Mouse (Mus musculus): ENCODE data around the gene Mboat1.

Gene Mboat1

DNA sequence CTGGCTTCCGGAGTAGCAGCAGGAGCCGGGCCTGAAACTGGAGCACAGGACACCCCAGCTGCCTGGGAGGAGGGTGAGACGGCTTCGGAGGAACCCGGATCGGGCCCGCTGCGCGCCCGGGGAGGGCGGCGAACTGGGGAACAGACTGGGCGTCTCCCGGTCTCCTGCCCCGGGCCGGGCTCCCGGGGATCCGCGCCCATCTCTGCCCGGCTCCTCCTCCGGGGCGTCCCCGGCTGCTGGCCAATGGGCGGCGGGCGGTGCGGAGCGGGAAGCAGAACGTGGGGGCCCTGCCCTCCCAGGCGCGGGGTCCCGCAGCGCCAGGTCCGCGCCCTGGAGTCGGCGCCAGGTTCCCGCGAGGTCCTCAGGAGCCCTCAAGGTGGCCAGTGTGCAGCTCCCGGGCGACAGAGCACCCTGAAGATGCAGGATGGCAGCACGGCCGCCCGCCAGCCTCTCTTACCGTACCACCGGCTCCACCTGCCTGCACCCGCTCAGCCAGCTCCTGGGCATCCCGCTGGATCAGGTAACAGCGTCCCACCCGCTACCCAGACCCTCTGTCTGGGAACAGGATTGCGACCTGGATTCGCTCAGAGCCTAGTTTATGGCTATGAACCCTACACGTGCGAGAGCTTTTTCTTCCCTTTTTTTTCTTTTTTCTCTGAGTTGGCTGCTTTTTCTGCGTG, at the start of gene Mboat1:
TSS of gene Mboat1 (plus strand) at position 247 of the 680 bp plus-strand sequence.
- peak; percentile 66 for DNase-seq

DNA sequence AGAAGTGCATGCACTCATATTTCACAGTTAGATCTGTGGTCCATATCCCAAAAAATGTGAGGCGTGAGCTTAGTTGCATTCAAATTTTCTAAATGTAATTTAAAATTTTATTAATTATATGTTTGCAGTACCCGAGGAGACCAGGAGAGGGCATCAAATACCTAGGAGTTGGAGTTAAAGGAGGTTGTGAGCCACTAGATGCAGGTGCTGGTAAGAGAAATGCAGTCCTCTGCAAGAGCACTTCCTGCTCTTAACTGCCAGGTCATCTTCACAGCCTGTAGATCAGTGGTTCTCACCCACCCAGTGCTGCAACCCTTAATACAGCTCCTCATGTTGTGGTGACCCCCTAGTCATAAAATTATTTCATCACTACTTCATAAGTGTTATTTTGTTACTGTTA, 43.2 kb upstream of the Mboat1 start:
- peak; percentile 21 for DNase-seq

DNA sequence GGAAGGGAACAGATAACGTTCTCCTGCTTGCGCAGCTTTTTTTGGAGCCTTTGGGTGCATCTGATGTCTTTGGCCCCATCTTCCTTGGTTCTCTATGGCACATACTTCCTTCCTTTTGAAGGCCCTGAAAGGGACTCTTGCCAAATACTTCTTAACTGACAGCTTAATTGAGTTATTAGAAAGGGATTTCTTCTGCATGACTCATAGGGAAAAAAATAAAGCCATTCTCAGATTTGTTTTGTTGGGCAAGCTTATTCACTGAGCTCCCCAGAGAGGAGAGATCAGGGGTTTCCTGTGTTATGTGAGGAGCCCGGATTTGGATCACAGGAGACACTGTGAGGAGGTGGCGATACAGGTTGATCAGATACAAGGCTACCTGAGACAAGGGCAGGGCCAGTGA, 40.4 kb upstream of the Mboat1 start:
- DNase-seq = peak; percentile 35

DNA sequence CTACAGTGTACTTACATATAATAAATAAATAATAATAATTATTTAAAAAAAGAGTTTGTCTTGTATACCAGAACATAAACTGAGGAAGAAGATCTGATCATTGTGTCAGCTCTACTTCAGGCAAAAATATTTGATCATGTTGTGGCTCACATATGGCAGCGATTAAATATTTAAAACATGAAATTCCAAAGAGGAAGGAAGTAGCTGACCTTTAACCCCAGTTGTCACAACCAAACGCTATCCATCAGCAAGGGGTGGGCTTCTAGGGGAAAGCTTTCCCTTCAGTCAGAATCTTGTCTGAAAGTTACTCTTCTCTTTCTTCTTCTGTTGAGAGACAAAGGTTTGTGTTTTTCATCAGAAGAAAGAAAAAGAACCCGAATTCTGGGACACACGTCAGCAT, 39.8 kb upstream of the Mboat1 start:
- no peak for DNase-seq

DNA sequence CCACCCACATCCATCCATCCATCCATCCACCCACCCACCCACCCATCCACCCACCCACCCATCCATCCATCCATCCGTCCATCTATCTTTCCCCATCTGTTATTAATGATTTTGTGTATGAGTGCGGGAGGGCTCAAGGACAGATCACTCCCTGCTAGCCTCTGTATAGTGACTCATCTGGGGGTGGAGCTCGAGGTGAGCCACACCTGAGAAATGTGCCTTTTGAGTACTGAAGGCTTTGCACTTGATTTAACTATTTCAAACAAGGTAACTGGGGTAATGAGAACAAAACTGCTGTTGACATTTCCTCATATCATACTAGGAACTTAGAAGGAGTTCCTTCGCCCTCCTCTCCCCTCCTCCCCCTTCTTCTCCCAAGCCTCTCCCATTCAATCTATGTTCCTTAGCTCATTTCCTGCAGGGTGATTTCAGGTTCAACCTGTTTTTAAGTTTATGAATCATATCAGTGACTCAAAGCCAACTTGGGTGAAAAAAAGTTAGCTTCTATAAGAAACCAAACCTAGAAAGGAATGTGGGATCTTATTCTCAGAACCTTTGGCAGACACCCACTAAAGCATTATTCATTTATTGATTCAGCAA, 27.2 kb upstream of the Mboat1 start:
- DNase-seq = no peak

DNA sequence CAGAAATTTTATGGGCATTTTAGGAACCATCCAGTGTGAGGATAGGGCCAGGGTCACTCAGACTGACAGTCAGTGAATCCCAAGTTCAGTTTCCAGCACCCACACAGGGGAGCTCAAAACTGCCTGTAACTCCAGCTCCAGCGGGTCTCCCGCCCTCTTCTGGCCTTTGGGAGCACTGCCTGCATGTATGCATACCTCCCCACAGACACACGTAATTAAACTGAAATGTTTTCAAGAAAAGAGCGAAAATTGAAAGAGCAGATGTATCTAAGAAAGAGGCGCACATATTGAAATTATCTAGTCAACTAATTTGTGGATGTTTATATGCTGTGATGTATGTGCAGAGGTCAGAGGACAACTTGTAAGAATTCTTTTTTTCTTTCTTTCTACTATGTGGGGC, 20.5 kb upstream of the Mboat1 start:
- DNase-seq = no peak

GRCm38 (mm10) chr13:30136923-30137629, 787 bp downstream of the Mboat1 start:
- DNase-seq = no peak

DNA sequence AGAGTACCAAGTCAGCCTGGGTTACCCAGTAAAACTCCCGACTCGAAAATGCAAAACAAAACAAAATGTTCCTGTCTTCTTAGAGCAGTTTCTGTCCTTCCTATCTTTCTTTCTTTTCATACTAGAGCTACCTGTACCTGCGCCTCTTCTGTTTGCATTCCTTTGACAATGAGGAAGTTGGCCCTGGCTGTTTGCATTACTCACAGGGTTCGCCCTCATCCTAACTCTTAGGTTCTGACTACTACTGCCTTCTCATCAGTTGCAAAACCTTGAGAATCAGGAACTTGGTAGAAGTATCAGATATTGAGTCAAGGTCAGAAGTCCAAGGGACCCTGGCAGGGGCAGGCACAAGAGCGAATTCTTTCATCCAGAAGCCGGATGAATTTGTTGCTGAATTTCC, 1.7 kb downstream of the Mboat1 start:
- DNase-seq = no peak

DNA sequence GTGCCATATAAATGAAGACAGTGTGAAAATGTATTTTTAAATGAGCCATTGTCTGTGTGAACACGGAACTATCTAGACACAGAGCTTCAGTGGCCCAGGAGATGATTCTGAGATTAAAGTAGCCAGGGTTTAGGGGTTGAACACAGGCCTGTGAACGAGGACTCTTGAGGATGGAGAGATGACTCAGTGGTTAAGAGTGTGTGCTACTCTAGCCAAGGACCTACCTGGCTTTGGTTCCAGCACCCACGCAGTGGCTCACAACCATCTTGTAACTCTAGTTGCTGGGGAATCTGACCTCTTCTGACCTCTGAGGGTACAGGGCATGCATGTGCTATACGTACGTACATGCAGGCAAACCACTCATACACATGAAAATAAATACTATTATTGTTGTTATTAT, 3.9 kb downstream of the Mboat1 start:
- DNase-seq = no peak

- no peak for DNase-seq
Measured at GRCm38 (mm10) chr13:30140646-30141045, 4.4 kb downstream of the Mboat1 start.

DNA sequence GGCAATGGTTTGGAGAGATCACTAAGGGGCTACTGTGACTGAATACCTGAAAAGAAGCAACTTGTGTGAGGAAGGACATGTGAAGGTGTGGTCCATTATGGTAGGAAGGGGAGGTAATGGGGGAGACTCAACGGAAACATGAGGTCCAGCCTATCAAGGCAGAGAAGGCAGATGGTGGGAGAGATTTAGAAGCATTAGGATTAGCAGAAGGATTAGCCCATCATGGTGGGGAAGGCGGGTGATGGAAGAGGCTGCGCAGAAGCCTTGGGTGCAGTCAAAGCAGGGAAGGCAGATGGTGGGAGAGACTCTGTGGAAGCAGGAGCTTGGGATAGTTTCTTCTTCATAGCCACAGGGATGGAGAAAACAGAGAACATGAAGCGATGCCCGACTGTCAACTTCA, 5.7 kb downstream of the Mboat1 start:
- no peak for DNase-seq

- peak; percentile 85 for DNase-seq
Measured at GRCm38 (mm10) chr13:30146468-30146867, 10.2 kb downstream of the Mboat1 start.

GRCm38 (mm10) chr13:30154264-30154663, 18.0 kb downstream of the Mboat1 start:
- no peak for DNase-seq

DNA sequence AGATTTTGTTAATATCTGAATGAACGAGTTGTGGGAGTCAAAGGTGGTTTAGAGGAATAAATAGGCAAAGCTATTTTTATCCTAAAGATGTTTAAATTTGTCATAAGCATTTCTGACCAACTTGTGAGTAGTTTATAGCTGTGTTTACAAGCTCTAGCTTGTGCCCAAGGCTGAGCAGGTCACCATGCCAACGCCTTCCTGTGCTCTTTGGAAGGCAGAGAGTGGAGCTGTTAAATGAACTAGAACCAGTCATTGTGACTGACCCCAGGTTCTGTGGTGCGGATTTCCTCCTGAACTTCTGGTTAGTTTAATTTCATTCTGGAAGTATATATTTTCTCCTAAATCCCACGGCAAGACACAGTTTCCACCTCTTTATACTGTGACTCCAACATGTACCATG, 23.3 kb downstream of the Mboat1 start:
- DNase-seq = peak; percentile 49

GRCm38 (mm10) chr13:30163521-30163920, 27.2 kb downstream of the Mboat1 start:
- DNase-seq = no peak

- no peak for DNase-seq
Measured at GRCm38 (mm10) chr13:30166138-30167090, 30.1 kb downstream of the Mboat1 start.

GRCm38 (mm10) chr13:30167499-30167898, 31.2 kb downstream of the Mboat1 start:
- no peak for DNase-seq

DNA sequence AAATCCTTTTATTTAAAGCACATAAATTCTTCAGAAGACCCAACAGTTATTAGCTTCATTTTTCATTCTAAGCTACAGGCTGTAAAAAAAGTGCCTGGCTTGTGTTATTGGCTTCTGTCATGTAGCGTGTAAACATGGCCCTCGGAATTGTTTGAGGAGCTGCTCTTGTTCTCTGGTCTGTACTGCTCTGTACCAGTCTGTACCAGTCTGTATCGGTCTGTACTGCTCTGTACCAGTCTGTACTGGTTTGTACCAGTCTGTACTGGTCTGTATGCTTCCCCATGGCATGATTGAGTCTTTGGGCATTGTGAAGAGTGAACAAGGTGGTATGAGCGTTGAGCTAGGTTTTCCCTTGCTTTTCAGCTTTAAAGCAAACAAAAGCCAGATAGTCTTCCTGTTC, 32.5 kb downstream of the Mboat1 start:
- no peak for DNase-seq

DNA sequence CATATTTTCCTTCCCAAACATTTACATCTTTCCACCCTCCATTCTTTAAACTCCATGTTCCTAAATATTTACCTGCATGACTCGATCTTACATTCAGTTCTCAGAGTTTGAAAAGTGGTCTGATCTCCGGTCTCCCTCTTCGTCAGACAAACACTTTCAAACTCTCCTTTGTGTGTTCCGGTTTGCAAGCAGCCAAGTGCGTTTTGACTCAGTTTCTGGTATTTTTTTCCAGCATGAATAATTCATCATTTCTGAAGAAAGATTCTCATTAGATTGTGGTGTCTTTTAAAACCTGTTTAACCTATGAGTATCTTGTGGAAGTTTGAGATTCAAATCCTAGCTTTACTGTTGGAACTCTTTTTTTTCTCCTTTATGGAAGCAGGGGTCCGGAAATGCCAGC, 33.8 kb downstream of the Mboat1 start:
- DNase-seq = no peak

DNA sequence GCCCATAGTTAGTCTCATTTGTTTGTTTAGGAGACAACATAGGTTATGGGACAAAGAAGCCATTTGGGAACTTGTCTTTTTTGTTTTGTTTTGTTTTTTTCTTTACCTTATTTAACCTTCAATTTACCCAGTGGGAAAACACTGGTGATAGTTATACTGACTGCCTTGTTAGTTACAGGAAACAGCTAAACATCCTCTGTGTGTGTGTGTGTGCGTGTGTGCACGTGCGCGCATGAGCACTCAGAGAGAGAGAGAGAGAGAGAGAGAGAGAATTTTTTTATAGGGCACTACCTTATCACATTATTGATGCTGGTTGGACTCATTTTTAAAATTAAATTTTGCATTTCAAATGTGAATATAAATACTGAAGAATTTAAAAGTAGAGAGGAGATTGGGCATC, 38.3 kb downstream of the Mboat1 start:
- no peak for DNase-seq

GRCm38 (mm10) chr13:30177356-30177755, 41.1 kb downstream of the Mboat1 start:
- no peak for DNase-seq

DNA sequence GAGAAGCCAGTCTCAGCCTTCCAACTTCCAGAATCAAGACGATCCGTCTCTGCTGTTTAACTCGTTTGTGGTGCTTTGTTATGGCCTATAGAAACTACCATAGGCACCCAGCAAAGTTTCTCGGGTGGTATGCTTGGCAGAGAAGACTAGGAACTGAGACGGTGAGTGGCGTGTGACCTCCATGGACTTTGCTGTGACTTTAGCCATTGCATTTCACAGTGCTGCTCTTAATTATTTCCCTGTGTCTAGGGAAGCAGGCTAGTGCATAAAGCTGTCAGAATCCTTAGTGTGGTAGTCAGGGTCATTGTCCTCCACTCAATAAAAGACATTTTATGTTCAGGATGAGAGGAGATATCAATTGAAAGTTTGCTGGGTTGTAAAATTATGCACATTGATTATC, 49.3 kb downstream of the Mboat1 start:
- no peak for DNase-seq

DNA sequence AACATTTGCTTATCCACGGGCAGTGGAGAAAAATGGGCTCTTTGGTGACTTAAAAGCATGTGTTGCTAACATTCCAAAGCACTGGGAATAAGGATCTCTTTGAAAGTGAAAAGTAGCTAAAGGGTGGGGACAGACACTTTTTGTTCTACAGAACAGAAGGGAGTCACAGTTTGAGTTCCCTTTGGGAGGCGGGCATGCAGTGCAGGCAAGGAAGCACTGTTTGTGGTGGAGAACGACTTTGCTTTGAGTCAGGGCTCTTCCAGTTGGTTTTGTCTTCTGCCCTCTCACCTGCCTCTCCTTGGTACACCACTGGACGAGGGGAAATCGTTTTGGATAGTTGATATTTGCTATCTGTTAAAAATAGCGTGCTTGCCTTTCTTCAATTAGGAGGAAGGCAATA, 49.7 kb downstream of the Mboat1 start:
- no peak for DNase-seq
